Mouse (Mus musculus) heart, embryonic 11.5 days (tissue): ENCODE data around the gene Tmem26. TPM values are rescaled to one million over a fixed set of nuclear protein-coding genes. Genes with fewer than 3 reads are reported as not detected.

Experiments used
- ATAC-seq: fragments of 200-750 bp; cut with Nextera tagmentation; replicated peaks from 2 replicates; pipeline ENCODE4 v1.8.0; 2017; ENCODE audit warnings: moderate library complexity; ENCODE audit not compliant: insufficient number of reproducible peaks, low FRiP score, low TSS enrichment
- H3K27ac ChIP-seq: fragments of 300-500 bp; sonication (generic); 2 replicates; pipeline ENCODE4 v1.5.1; 2014; ENCODE audit warnings: mild to moderate bottlenecking, low read depth, low read length
- H3K27me3 ChIP-seq: fragments of 300-500 bp; sonication (generic); 2 replicates; pipeline ENCODE4 v1.6.1; 2014; ENCODE audit warnings: mild to moderate bottlenecking, low read length, mixed read lengths; ENCODE audit not compliant: control insufficient read depth, insufficient read depth
- H3K36me3 ChIP-seq: fragments of 300-500 bp; sonication (generic); 2 replicates; pipeline ENCODE4 v1.6.1; 2014; ENCODE audit warnings: mild to moderate bottlenecking, low read length, moderate library complexity, mixed read lengths; ENCODE audit not compliant: control insufficient read depth, insufficient read depth
- H3K4me1 ChIP-seq: fragments of 300-500 bp; sonication (generic); 2 replicates; pipeline ENCODE4 v1.6.1; 2014; ENCODE audit warnings: low read length; ENCODE audit not compliant: control insufficient read depth, insufficient read depth
- H3K4me2 ChIP-seq: fragments of 300-500 bp; sonication (generic); 2 replicates; pipeline ENCODE4 v1.6.1; 2014; ENCODE audit warnings: mild to moderate bottlenecking, moderate library complexity
- H3K4me3 ChIP-seq: fragments of 300-500 bp; sonication (generic); 2 replicates; pipeline ENCODE4 v1.5.1; 2014; ENCODE audit warnings: low read depth, low read length
- H3K9ac ChIP-seq: fragments of 300-500 bp; sonication (generic); 2 replicates; pipeline ENCODE4 v1.6.1; 2014; ENCODE audit warnings: mild to moderate bottlenecking, low read depth, low read length, moderate library complexity
- H3K9me3 ChIP-seq: fragments of 300-500 bp; sonication (generic); replicated peaks from 2 replicates; pipeline ENCODE4 v1.6.1; 2016; ENCODE audit warnings: low read length; ENCODE audit not compliant: control insufficient read depth
- WGBS: fragments of 180-500 bp; shearing (Covaris S2); extraction: QIAGEN DNeasy Blood & Tissue Kit; methylation state at CpG from one replicate; pipeline ENCODE4 v1.1.7; 2014; ENCODE audit not compliant: insufficient replicate concordance; 5-methylcytosine and 5-hydroxymethylcytosine counted together
- polyA plus RNA-seq: library from polyadenylated mRNA; unstranded; fragments of >200 nt; fragmentation: Nextera tagmentation; extraction: Ambion mirVana; gene quantifications from 2 replicates; pipeline ENCODE4 v1.2.1, GENCODE M21; 2014

The Tmem26 gene
- polyA plus RNA-seq, 1 experiment from 2014 or later, result 3.9 TPM

DNA sequence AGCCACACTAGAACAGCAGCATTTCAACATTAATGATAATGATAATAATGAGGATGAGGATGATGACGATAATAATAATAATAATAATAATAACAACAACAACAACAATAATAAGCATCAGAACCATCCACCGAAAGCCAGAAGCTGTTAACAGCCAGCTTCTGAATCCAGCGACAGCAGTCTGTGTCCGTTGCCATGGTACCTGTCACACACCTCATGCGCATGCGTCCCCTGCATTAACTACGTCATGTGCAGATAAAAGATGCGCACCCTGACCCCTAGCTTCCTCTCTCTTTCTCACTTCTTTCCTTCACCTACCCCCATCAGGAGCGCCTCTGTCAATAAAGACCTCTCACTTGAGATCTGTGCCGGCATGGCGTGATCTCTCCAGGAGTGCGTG, 89.3 kb downstream of the Tmem26 start:
- 85% methylated on average over 12 of the region's 12 CpGs for WGBS
- H3K27ac ChIP-seq, result no peak overlapping the region
- no peak overlapping the region for H3K9ac ChIP-seq

DNA sequence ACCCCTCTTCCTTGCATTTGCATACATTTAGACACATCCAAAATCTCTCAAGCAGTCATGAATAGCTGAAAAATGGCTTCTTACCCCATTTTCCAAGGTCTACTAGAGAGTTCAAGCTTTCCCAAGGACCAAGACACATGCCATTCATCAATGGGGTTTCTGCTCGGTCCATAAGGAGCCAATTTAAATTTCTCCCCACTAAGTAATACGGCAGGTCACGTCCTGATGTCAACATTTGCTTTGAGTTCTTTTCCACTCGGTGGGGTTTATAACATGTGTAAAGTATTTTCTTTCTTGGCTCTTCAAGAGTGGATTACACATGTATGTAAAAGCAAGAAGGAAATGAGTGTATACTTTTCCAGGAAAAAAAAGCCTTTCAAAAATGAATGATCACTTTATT, 93.8 kb downstream of the Tmem26 start:
- H3K27ac ChIP-seq, result no peak overlapping the region
- H3K4me3 ChIP-seq, result no peak overlapping the region
- no peaks in the 10 kb centered on the region for H3K4me1 ChIP-seq
- no peaks in the 10 kb centered on the region for H3K9me3 ChIP-seq
- no peaks in the 10 kb centered on the region for H3K36me3 ChIP-seq
- 82% methylated on average over 4 of the region's 4 CpGs for WGBS
- no peak for ATAC-seq
- H3K9ac ChIP-seq, result no peak overlapping the region
- H3K4me2 ChIP-seq, result no peak overlapping the region
- no peaks in the 10 kb centered on the region for H3K27me3 ChIP-seq

More for the DNA sequence above, 89.3 kb downstream of the Tmem26 start:
- Histone ChIP-seq H3K36me3 (no peaks in the 10 kb centered on the region), H3K9me3 (no peaks in the 10 kb centered on the region), H3K27me3 (no peaks in the 10 kb centered on the region), H3K4me2 (no peak overlapping the region), H3K4me3 (no peak overlapping the region), H3K4me1 (no peaks in the 10 kb centered on the region)
- no peak for ATAC-seq

DNA sequence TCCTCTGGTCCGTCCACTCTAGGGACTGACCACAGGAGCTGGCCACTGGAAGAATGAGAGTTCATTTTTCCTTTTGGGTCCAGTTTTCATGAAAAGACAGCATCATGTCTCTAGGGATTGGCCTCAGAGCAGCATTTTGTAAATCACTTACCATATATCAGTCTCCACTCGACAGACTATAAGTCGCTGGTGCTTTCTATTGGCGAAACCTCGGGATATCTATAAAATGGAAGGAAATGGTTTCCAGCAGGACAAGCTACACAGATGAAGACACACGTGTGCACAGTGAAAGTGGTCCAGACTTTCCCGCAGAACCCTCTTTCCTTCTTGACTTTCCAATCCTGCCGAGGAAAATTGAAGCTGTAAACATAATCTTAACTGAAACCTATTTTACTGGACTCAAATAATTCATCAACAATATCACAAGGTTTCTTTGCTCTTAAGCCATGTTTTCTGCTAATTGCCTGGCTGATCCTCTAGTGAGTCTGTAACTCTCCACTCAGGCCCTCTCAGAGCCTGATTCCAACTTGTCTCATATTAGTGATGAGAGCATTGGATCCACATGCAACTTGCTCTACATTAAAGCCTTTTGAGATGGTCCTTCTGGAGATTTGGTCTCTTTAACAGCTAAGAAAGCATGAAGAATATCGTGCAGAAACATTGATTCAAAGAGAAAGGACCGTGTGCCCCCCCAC, 94.8 kb downstream of the Tmem26 start:
- Histone ChIP-seq H3K4me1 (no peaks in the 10 kb centered on the region), H3K9ac (no peak overlapping the region), H3K4me3 (no peak overlapping the region), H3K36me3 (no peaks in the 10 kb centered on the region), H3K27me3 (no peaks in the 10 kb centered on the region), H3K9me3 (no peaks in the 10 kb centered on the region), H3K27ac (no peak overlapping the region), H3K4me2 (no peak overlapping the region)
- 81% methylated on average over 10 of the region's 10 CpGs for WGBS
- no peak for ATAC-seq

DNA sequence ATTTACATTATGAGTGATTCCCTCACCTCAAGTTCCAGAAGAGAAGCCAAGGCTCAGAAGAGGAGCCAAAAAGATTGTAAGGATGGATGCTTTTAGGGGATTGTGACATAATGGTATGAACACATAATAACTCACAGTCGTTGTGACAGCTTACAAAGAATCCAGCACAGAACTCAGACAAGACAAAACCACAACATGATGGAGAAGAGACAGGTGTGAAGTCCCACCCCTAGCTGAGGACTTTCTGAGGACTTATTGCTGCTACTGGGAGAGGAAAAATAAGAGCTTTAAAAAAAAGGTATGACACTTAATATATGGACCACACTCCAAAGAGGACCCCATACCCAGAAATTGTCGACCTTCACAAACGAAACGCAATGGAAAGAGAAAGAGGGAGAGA, 101.1 kb downstream of the Tmem26 start:
- H3K4me2 ChIP-seq, result no peak overlapping the region
- WGBS, result 83% methylated on average over 4 of the region's 4 CpGs
- H3K9me3 ChIP-seq, result no peaks in the 10 kb centered on the region
- H3K4me3 ChIP-seq, result no peak overlapping the region
- no peaks in the 10 kb centered on the region for H3K4me1 ChIP-seq
- no peaks in the 10 kb centered on the region for H3K27me3 ChIP-seq
- H3K9ac ChIP-seq, result no peak overlapping the region
- no peak for ATAC-seq
- H3K36me3 ChIP-seq, result no peaks in the 10 kb centered on the region
- H3K27ac ChIP-seq, result no peak overlapping the region

Other genes with a start within 250 kb of the Tmem26 start
- 16.4 and 17.0 TPM in 2 replicates for gene Cabcoco1, start 181.8 kb upstream of the Tmem26 start, polyA plus RNA-seq